Mouse (Mus musculus) lung, postnatal 4 days (tissue): ENCODE data around the gene Vps33b.
"Not testable (repeated sequence)": the region's sequence is repeated elsewhere in the genome, so short reads cannot be mapped to it uniquely, and the experiment has no call there.

ENCODE experiments used
- DNase-seq, 2 experiments: peaks; one replicate each; pipeline ENCODE4 v3.0.0; 2021

Gene Vps33b

DNA sequence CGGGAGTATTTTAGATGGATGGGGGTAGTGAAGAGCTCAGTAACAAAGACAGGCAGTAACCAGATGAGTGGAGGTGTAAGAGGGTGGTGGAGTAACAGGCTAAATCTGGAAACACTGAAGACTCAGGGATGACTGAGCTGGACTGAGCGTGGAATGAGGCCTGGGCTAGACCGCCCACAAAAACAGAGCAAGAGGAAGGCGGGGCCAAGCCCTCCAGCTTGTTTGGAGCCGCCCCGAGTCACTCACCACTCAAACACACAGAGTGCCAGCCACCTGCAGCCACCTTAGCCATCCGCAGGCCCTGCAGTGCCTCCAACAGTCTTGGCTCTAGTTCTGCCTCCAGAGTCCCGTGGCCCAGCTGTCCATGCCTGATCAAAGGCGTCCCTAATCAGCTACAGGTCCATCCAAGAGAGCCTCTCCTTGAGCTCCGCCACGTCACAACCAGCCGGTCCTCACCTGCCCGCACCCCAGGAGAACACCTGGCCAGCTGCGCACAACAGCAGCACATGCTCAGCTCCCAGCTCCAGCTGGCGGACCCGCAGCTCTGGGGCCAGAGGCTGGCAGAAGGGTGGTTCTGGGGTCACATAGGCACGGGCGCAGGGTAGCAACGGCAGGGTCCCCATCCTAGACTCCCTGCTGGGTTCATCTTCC lies 50.5 kb downstream of the Vps33b start:
- DNase-seq, result no peak

DNA sequence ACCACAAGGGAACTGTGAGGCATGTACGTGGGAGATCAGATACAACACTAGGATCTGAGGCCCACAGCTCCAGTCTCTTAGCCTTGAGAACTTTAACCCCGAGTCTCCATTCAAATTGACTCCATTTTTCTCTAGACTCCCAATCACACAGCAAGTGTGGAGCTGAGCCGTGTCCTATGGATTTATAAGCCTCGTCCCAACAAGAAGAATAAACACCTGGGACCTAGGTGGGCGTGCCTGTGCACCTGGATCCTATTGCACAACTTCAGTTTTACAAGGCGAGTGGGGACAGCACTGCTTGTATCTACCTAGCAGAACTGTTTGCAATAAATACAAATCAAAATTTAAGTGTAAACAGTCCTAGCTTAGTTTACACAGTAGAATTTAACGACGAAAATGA lies 53.9 kb downstream of the Vps33b start:
- no peak for DNase-seq

DNA sequence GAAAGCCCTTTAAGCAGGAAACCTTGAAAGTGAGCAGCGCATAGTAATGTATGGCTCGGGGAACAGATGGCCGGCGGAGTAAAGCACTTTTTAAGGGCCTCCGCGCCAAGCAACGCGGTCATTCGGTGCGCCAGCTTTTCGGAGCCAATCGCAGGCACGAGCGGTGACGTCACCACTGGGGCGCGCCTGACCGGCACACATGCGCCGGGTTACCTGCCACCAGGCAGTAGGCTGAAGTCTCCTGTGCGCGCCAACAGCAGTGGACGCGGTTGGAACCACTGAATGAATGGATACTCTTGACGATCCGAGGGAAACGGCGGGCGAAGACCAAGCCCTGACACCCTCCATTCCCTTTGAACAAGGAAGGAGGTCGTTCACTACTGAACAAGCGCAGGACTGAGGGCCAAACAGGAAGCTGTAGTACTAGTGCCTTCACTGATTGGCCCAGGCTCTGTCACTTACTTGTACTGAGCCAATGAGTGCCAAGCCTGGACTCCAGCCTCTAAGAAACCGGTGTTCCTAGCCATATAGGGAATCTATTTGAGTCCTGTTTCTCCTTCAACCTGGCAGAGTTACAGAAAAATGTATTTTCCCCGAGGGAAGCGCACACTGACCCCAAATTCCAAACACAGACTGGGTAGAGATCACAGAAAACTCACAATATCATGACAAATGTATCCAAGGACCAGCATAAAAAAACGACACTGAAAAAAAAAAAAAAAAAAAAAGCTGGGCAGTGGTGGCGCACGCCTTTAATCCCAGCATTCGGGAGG lies 54.8 kb downstream of the Vps33b start, which contains the start of gene Rccd1:
Rccd1 (minus strand) TSS at position 412 of the 773 bp plus-strand sequence.
- peak; percentile 95 to 96 for DNase-seq

DNA sequence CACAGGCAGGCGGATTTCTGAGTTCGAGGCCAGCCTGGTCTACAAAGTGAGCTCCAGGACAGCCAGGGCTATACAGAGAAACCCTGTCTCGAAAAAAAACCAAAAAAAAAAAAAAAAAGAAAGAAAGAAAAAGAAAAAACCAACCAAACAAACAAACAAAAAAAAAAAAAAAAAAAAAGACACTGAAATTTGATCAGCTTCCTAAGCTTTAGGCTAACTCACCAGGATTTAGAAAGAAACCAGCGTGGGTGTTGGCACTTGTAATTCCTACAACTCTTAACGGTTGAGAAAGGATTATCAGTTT lies 55.3 kb downstream of the Vps33b start:
- DNase-seq, result not testable (repeated sequence)

DNA sequence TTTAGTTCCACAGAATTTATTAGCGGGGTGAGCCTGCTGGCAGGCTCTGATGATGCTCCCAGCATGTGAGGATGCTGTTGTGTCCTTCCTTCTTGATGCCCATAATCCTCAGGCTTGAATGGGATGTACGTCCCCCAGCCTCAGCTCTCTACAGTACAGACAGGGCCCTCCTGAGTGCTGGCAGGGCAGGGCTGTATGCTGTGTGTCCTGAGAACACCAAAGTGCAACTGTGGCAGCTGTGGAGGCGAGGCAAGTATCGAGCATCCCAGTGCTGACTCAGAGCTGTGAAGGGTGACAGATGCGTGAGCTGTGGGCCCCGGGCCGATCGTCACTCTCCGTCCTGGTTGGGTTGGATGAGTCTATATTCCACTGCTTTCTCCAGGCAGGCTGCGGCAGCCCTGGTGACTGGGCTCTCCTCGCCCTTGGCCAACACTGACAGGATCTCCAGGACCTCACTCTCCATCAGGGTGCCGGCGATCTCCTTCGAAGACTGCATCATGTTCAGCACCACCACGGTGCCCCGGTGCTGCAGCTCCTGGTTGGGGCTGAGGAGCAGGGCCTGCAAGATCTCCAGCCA lies 55.9 kb downstream of the Vps33b start:
- DNase-seq, result no peak

DNA sequence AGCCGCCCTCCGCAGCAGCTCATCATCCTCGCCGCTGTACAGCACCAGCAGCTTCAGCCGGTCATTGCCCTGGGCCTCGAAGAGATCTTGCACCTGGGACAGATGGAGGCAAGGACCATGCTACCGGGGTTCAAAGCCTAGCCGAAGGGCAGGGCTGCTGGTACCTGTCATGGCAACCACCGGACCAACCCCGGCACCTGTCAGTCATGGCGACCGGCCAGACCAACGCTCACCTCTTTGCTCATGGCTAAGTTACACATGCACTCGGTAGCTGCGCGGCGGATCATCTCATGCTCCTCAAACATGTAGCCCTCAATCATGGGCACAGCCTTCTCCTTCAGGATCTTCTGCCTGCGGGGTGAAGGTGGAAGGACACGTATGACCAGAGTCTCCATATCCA lies 56.6 kb downstream of the Vps33b start:
- no peak for DNase-seq

DNA sequence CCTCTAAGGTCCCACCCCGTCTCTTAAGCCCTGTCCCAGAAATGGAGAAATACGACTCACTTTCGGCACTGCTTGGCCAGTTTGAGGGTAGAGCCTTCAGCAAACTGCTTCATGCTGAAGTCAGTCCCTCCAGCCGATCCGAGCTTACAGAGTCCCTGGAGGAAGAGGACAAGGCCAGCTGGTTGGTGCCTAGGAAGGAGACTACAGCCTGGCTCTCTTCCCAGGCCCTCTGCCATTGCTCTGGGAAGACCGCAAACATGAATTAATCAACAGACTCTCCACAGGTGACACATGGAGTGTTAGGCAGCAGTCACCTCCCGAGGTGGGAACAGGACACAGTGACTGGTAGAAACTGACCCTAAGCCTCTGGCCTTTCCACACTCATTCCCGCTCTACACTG lies 60.8 kb downstream of the Vps33b start:
- no peak for DNase-seq

DNA sequence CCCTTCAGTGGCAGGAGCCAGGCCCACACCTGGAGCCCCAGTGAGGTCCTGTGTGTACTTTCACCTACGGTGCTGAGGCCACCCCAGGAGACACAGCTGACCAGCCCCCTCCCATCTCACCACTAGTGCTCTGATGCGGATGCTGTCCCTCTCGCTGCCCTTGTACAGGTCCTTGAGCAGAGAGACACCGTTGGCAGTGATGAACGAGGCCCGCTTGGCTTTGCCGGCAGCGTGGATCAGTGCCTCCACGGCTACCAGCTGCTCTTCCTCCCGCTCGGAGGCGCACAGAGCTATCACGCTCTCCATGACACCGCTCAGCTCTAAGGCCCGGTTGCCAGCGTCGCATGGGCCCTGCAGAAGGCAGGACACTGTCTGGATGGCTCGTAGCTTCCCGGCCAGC lies 62.0 kb downstream of the Vps33b start:
- DNase-seq, result no peak

DNA sequence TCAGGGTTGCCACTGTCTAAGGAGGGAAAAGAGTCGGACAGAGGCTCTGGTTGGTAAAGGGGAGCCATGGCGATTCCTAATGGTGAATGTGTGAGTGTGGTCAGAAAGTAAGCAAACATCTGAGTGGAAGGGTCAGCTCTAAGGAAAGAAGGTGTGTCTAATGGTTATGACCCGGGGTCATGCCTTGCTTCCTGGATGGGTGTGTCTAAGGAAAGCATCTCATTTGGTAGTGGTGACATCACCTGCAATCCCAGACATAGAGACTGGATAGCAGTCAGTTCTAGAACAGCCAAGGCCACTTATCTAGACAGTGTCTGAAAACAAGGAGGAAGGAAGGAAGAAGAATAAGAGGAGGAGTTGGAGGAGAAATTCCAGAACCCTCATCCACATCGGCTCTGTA lies 65.4 kb downstream of the Vps33b start:
- no peak for DNase-seq

DNA sequence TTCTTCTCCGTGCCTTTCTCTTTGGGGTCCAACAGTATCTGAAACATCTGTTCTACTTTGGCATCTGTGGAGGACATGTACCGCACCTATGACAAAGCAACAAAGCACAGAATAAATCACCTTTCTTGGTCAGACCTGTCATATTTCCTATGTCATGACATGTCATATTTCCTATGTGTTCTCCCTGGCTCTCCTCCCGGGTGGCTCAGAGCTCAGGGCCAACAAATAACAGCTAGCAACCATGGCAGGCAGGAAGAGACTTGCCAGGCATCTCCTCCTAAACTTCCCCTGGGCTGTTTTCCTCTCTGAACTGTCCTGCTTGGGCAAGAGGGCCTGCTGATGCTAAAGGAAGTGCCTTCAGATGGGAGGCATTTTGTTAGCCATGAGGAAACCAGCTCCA lies 67.5 kb downstream of the Vps33b start:
- DNase-seq, result no peak

DNA sequence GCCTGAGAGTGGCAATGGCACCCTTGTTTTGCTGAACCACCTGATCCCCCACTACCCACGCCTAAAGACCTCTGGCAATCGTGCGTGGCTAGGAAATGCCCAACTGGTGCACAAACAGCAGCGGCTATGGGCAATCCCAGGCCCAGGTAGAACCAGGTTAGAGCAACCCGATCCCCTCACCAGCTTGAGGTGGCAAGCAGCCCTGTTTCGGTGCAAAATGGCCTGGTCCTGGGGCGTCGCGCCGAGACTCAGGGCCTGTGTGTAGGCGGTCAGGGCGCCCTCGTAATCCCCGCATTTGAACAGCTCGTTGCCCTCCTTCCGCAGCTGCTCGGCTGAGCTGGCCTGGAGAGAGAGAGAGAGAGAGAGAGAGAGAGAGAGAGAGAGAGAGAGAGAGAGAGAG lies 69.9 kb downstream of the Vps33b start:
- DNase-seq, result peak; percentile 46 to 47

DNA sequence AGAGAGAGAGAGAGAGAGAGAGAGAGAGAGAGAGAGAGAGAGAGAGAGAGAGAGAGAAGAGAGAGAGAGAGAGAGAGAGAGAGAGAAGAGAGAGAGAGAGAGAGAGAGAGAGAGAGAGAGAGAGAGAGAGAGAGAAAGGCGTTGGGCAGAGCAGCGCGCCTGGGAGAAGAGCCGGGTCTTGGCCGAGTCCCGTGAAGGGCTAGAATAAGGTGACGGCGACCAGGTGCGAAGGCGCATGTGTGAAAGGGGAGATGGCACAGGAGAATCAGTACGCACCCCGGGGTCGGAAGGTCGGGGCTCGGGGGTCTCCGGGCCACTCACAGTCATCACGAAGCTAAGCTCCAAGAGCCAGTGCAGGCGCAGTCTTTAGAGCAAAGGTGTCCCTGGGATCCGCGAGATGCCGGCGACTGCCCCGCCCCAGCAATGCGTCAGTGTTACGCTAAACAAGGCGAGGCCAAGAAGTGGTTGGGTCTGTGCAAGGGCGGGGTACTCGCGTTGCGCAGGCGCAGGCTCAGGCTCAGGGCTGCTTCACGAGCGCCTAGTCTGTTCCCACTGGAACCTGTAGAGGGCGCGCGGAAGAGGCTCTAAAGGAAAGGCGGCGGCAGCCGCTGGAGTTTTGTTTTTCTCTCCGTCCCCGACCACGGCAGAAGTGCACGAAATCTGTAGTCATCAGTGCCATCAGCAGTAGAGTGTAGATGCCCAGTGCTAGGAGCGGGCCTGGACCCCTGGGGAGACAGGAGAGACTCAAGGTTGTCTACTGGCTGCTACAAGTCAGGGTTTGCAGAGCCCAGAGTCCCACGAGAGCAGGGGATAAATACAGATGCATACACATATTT lies 70.6 kb downstream of the Vps33b start:
- peak; percentile 98 to 99 for DNase-seq

DNA sequence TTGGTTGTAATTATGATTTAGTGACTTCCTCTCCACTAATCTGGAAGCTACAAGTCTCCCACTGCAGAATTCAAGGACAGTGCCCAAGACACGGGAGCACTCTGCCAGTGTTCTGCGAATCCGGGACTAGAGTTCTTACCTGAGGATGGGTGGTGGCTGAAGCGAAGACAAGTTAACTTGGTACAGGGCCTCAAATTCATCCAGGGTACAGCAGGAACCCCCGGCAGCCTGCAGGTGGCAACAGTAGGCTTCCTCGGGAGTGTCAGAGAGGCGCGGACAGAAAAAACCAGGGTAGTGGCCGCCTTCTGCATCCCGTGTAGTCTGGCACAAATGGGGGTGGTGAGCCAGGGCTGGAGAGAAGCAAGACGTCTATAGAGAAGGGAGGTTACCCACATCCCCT lies 71.3 kb downstream of the Vps33b start, which contains the start of gene Unc45a:
Unc45a (minus strand) TSS at position 213 of the 400 bp plus-strand sequence.
- peak; percentile 84 to 87 for DNase-seq
